Mouse (Mus musculus) lung, embryonic 14.5 days (tissue): ENCODE measurements around the gene Mtmr3. TPM values are rescaled to one million over a fixed set of nuclear protein-coding genes. Genes with fewer than 3 reads are reported as not detected.
A peak's percentile ranks its signal among the peaks of the same experiment; 100 is the strongest.

ENCODE experiments used
- ATAC-seq: fragments of 200-750 bp; cut with Nextera tagmentation; 2 replicates; pipeline ENCODE4 v1.8.0; 2017; ENCODE audit warnings: mild to moderate bottlenecking, moderate TSS enrichment, moderate library complexity; ENCODE audit not compliant: insufficient read depth
- DNase-seq: peaks from one replicate; pipeline ENCODE4 v3.0.0-alpha.2; 2015
- H3K27ac ChIP-seq: fragments of 300-500 bp; sonication (generic); 2 replicates; pipeline ENCODE4 v1.5.1; 2014; ENCODE audit warnings: low read depth, mild to moderate bottlenecking, moderate library complexity
- H3K27me3 ChIP-seq: fragments of 300-500 bp; sonication (generic); 2 replicates; pipeline ENCODE4 v1.6.1; 2014; ENCODE audit warnings: low read length, control low read depth; ENCODE audit not compliant: insufficient read depth
- H3K36me3 ChIP-seq: fragments of 300-500 bp; sonication (generic); 2 replicates; pipeline ENCODE4 v1.6.1; 2014; ENCODE audit warnings: control low read depth; ENCODE audit not compliant: insufficient read depth
- H3K4me1 ChIP-seq: fragments of 300-500 bp; sonication (generic); 2 replicates; pipeline ENCODE4 v1.6.1; 2014; ENCODE audit warnings: antibody characterized with exemption, control low read depth; ENCODE audit not compliant: insufficient read depth
- H3K4me2 ChIP-seq: fragments of 300-500 bp; sonication (generic); 2 replicates; pipeline ENCODE4 v1.6.1; 2014; ENCODE audit warnings: mild to moderate bottlenecking
- H3K4me3 ChIP-seq: fragments of 300-500 bp; sonication (generic); 2 replicates; pipeline ENCODE4 v1.5.1; 2014; ENCODE audit warnings: low read depth, low read length
- H3K9ac ChIP-seq: fragments of 300-500 bp; sonication (generic); 2 replicates; pipeline ENCODE4 v1.6.1; 2014
- H3K9me3 ChIP-seq: fragments of 300-500 bp; sonication (generic); 2 replicates; pipeline ENCODE4 v1.6.1; 2016; ENCODE audit warnings: low read depth, low read length, control low read depth
- CTCF ChIP-seq: IDR thresholded peaks from 2 replicates; pipeline ENCODE4 v1.5.1; 2016; ENCODE audit warnings: antibody characterized with exemption, low read depth
- WGBS: fragments of 180-500 bp; shearing (Covaris S2); extraction: QIAGEN DNeasy Blood & Tissue Kit; methylation state at CpG from one replicate; pipeline ENCODE4 v1.1.7; 2014; 5-methylcytosine and 5-hydroxymethylcytosine counted together
- polyA plus RNA-seq: library from polyadenylated mRNA; unstranded; fragments of >200 nt; fragmentation: Nextera tagmentation; extraction: Ambion mirVana; gene quantifications from 2 replicates; pipeline ENCODE4 v1.2.1, GENCODE M21; 2014

Mtmr3 gene
- polyA plus RNA-seq, 1 experiment from 2014 or later = 32.1 TPM

DNA sequence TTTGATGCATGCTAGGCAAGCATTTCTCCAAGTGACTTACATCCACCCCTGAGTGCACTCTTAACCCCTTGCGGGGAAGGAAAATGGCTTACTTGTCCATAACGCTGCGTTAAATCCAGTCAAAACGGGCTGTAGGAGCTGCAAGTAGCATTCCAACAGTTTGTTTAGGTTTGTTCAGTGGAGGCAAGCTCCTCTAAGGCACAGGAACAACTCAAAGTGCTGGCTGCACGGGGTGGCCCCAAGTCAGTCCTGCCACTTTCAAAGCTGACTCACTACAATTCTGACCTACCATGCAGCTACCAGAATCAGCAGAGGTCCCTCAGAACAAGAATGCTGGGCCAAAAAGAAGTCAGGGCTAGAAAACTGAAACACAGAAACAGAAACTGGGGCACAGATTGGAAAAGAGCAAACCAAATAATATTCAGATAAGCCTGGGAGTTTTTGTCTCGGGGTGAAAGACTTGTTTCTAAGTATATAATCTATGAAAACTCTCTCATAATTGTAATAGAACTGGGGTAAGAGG is 72.5 kb downstream of the Mtmr3 start:
- no peaks in the 10 kb centered on the region for H3K27me3 ChIP-seq
- H3K9me3 ChIP-seq = no peaks in the 10 kb centered on the region
- 78% methylated on average over 6 of the region's 6 CpGs for WGBS
- no peak overlapping the region for H3K4me3 ChIP-seq
- H3K4me1 ChIP-seq = no peaks in the 10 kb centered on the region
- TF ChIP-seq CTCF = no peak
- H3K9ac ChIP-seq = no peak overlapping the region
- H3K36me3 ChIP-seq = peaks cover 33% of the 10 kb centered on the region
- DNase-seq (no peak), ATAC-seq (no peak)
- no peak overlapping the region for H3K27ac ChIP-seq
- no peak overlapping the region for H3K4me2 ChIP-seq

DNA sequence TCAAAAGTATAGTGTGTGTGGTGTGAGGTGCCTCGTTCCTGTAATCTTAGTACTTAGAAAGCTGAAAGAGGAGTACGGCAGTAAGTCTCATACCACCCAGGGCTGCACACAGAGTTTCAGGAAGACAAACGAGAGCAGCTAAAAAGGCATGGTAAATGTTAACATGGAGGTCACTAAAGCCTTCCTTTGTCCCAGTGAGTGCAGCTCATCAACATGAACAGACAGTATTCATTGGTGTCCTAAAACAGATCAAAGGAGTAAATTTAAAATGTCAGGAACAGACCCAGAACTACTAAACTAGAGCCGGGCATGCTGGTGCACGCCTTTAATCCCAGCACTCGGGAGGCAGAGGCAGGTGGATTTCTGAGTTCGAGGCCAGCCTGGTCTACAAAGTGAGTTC is 75.7 kb downstream of the Mtmr3 start:
- H3K36me3 ChIP-seq = peaks cover 48% of the 10 kb centered on the region
- WGBS = 86% methylated on average over 7 of the region's 7 CpGs

DNA sequence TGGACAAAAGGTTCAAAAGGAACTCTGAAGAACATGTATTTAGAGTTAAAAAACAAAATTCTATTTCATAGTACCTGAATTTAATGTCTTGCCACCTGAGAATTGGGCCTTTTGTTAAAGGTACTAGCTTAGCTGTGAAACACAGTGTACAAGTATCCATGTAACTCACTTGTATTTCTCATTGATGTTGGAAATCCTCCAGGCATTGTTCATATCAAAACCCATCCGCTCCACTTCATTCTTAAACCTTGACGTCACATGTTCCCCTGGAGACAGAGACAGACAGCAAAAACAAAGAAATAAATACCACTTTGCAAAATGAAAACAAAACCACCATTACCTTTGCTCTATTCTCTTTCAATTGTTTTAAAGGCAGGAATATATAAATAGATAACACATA is 87.2 kb downstream of the Mtmr3 start:
- H3K4me3 ChIP-seq = no peak overlapping the region
- H3K9ac ChIP-seq = no peak overlapping the region
- peaks cover 47% of the 10 kb centered on the region for H3K36me3 ChIP-seq
- H3K27ac ChIP-seq = no peak overlapping the region
- WGBS = 89% methylated on average over 2 of the region's 2 CpGs
- H3K4me1 ChIP-seq = no peaks in the 10 kb centered on the region
- H3K27me3 ChIP-seq = no peaks in the 10 kb centered on the region
- ATAC-seq (no peak), DNase-seq (no peak)
- no peaks in the 10 kb centered on the region for H3K9me3 ChIP-seq
- no peak for TF ChIP-seq CTCF
- no peak overlapping the region for H3K4me2 ChIP-seq

More for the DNA sequence above, 75.7 kb downstream of the Mtmr3 start:
- Histone ChIP-seq H3K27me3 (no peaks in the 10 kb centered on the region), H3K4me3 (no peak overlapping the region), H3K27ac (no peak overlapping the region), H3K4me2 (no peak overlapping the region), H3K9me3 (no peaks in the 10 kb centered on the region), H3K9ac (no peak overlapping the region), H3K4me1 (no peaks in the 10 kb centered on the region)
- DNase-seq (no peak), ATAC-seq (no peak)
- no peak for TF ChIP-seq CTCF

DNA sequence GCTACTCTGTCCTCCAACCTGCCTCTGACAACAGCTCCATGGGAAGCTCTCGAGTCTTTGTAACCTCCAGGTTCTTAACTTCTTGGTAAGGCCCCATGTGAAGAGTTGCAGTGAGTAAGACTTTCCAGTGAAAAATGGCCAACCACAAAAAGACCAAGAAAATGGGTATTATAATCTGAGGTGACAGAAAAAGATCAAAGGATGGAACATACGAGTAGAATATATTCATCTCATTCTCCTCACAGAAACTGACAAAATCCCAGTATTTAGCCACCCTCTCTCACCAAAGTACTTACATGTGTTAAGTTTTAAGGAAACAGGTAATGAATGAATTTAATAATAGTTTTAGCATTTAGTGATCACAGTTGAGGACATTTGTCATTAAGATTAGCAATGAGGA is 88.2 kb downstream of the Mtmr3 start:
- H3K36me3 ChIP-seq = peaks cover 53% of the 10 kb centered on the region
- no peaks in the 10 kb centered on the region for H3K9me3 ChIP-seq
- H3K9ac ChIP-seq = no peak overlapping the region
- no peaks in the 10 kb centered on the region for H3K27me3 ChIP-seq
- TF ChIP-seq CTCF = no peak
- H3K4me2 ChIP-seq = no peak overlapping the region
- H3K4me3 ChIP-seq = no peak overlapping the region
- no peak for ATAC-seq
- DNase-seq = no peak
- 82% methylated on average over 2 of the region's 2 CpGs for WGBS
- H3K4me1 ChIP-seq = no peaks in the 10 kb centered on the region
- H3K27ac ChIP-seq = no peak overlapping the region

DNA sequence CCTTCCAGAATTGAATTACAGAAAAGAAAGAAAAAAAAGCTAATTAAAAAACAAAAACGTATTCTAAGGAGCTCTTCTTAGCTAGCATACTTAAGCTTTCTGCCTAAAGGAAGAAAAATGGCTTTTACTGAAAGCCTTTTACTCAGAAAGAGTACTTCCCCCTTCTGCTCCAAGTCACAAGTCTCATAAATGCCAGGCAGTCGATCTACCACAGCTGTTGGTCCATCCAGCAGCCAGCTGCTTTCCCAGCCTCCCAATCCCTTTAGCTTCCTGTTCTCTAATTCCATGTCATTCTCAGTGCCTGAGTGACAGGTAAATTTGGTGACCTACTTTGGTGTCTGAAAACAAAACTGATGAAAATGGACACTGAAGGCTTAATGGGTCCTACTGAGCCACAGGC is 92.5 kb downstream of the Mtmr3 start:
- Histone ChIP-seq H3K4me3 (no peak overlapping the region), H3K9me3 (no peaks in the 10 kb centered on the region), H3K9ac (no peak overlapping the region), H3K36me3 (peaks cover 63% of the 10 kb centered on the region), H3K27me3 (no peaks in the 10 kb centered on the region), H3K27ac (no peak overlapping the region), H3K4me2 (no peak overlapping the region), H3K4me1 (no peaks in the 10 kb centered on the region)
- DNase-seq (peak; percentile 34), ATAC-seq (no peak)
- no peak for TF ChIP-seq CTCF
- 49% methylated on average over 2 of the region's 2 CpGs for WGBS

DNA sequence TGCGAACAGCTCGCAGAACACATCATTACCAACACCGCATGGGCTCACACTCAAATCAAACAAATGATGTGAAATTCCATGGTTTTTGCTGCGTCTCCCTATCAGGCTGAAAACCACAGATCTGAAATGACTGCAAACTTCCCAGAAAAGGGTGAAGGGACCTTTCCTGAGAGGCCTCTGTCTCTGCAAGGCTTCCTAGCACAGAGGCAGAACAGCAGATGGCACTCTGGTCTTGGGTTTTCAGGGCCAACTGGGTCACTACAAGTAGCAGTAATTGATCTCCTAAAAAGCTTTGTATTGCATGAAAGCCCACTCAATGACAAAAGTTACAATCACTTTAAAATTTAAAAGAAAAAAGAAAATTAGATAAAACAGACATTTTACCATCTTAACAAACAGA is 93.8 kb downstream of the Mtmr3 start:
- no peak for DNase-seq
- WGBS = 80% methylated on average over 4 of the region's 4 CpGs
- Histone ChIP-seq H3K36me3 (peaks cover 62% of the 10 kb centered on the region), H3K4me2 (no peak overlapping the region), H3K27ac (no peak overlapping the region), H3K4me3 (no peak overlapping the region), H3K9me3 (no peaks in the 10 kb centered on the region), H3K27me3 (no peaks in the 10 kb centered on the region), H3K9ac (no peak overlapping the region), H3K4me1 (no peaks in the 10 kb centered on the region)
- ATAC-seq = no peak
- TF ChIP-seq CTCF = no peak

DNA sequence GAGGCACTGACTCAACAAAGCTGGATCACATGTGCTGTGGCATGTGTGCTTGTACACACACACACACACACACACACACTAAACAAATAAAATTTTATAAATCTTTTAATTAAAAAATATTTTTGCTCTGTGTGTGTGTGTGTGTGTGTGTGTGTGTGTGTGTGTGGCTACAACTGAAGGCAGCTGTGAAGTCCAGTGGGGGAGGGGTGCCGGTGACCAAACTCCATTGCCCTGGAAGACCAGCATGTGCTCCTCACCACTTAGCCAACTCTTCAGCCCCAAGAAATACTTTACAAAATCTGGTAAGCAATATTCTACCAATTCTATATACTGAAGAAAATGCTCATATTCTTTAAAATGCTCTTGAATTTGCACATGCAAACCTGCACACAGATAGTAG is 94.4 kb downstream of the Mtmr3 start:
- Histone ChIP-seq H3K4me3 (no peak overlapping the region), H3K27ac (no peak overlapping the region), H3K27me3 (no peaks in the 10 kb centered on the region), H3K36me3 (peaks cover 63% of the 10 kb centered on the region), H3K4me2 (no peak overlapping the region), H3K9ac (no peak overlapping the region), H3K4me1 (no peaks in the 10 kb centered on the region), H3K9me3 (no peaks in the 10 kb centered on the region)
- ATAC-seq (no peak), DNase-seq (no peak)
- no peak for TF ChIP-seq CTCF
- WGBS = 89% methylated on average over 1 of the region's 1 CpGs

DNA sequence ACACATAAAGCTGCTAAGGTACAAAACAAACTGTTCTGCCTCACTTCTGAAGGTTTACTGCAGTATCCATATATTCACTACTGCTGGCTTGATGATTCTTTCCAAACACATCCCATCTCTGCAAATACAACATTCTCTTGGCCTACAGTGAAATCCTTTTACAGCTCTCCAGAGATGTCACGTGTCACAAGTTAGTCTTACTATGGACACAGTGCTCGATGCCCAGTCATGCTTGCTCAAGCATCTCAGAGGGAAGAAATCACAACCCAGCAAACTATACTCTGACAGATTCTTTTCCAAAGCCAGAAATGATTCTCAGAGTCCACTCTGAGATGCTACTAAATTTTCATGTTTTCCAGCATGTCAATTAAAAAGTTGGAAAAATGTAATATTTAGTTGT is 95.2 kb downstream of the Mtmr3 start:
- Histone ChIP-seq H3K9ac (no peak overlapping the region), H3K27me3 (no peaks in the 10 kb centered on the region), H3K9me3 (no peaks in the 10 kb centered on the region), H3K4me2 (no peak overlapping the region), H3K36me3 (peaks cover 62% of the 10 kb centered on the region), H3K4me1 (no peaks in the 10 kb centered on the region), H3K27ac (no peak overlapping the region), H3K4me3 (no peak overlapping the region)
- ATAC-seq (no peak), DNase-seq (no peak)
- 77% methylated on average over 2 of the region's 2 CpGs for WGBS
- TF ChIP-seq CTCF = no peak
